Mouse (Mus musculus) hindbrain, postnatal 0 days (tissue): ENCODE measurements around the gene Megf11. TPM values are rescaled to one million over a fixed set of nuclear protein-coding genes. Genes with fewer than 3 reads are reported as not detected.

Experiments
- ATAC-seq: fragments of 200-750 bp; cut with Nextera tagmentation; 2 replicates; pipeline ENCODE4 v1.8.0; 2017; ENCODE audit warnings: mild to moderate bottlenecking, moderate TSS enrichment, moderate library complexity
- DNase-seq: peaks from one replicate; pipeline ENCODE4 v3.0.0-alpha.2; 2015; ENCODE audit warnings: low spot score
- H3K27ac ChIP-seq: fragments of 300-500 bp; sonication (generic); 2 replicates; pipeline ENCODE4 v1.5.1; 2014; ENCODE audit warnings: mild to moderate bottlenecking
- H3K27me3 ChIP-seq: fragments of 300-500 bp; sonication (generic); 2 replicates; pipeline ENCODE4 v1.6.1; 2014; ENCODE audit warnings: low read length, mixed read lengths; ENCODE audit not compliant: insufficient read depth
- H3K36me3 ChIP-seq: fragments of 300-500 bp; sonication (generic); 2 replicates; pipeline ENCODE4 v1.6.1; 2014; ENCODE audit warnings: low read length, mixed read lengths; ENCODE audit not compliant: insufficient read depth
- H3K4me1 ChIP-seq: fragments of 300-500 bp; sonication (generic); 2 replicates; pipeline ENCODE4 v1.6.1; 2014; ENCODE audit warnings: antibody characterized with exemption, low read length, mixed read lengths; ENCODE audit not compliant: insufficient read depth
- H3K4me2 ChIP-seq: fragments of 300-500 bp; sonication (generic); 2 replicates; pipeline ENCODE4 v1.6.1; 2014; ENCODE audit warnings: low read depth, mild to moderate bottlenecking, low read length, moderate library complexity, mixed read lengths
- H3K4me3 ChIP-seq: fragments of 300-500 bp; sonication (generic); 2 replicates; pipeline ENCODE4 v1.5.1; 2014; ENCODE audit warnings: low read length
- H3K9ac ChIP-seq: fragments of 300-500 bp; sonication (generic); replicated peaks from 2 replicates; pipeline ENCODE4 v1.6.1; 2014; ENCODE audit warnings: mild to moderate bottlenecking, low read length, moderate library complexity, mixed read lengths
- H3K9me3 ChIP-seq: fragments of 300-500 bp; sonication (generic); 2 replicates; pipeline ENCODE4 v1.6.1; 2016; ENCODE audit warnings: low read length, mixed read lengths
- CTCF ChIP-seq: IDR thresholded peaks from 2 replicates; pipeline ENCODE4 v1.5.1; 2016; ENCODE audit warnings: antibody characterized with exemption, control low read depth, low read depth
- WGBS: fragments of 180-500 bp; shearing (Covaris S2); extraction: QIAGEN DNeasy Blood & Tissue Kit; methylation state at CpG from one replicate; pipeline ENCODE4 v1.1.7; 2014; 5-methylcytosine and 5-hydroxymethylcytosine counted together
- polyA plus RNA-seq: library from polyadenylated mRNA; unstranded; fragments of >200 nt; fragmentation: Nextera tagmentation; extraction: Ambion mirVana; gene quantifications from 2 replicates; pipeline ENCODE4 v1.2.1, GENCODE M21; 2015
- total RNA-seq: library from RNA; depleted of rRNA; stranded (reverse); fragments of >200 nt; gene quantifications from 2 replicates; pipeline ENCODE4 v1.2.3, GENCODE M21; 2014

Gene Megf11
- total and polyA plus RNA-seq, 2 experiments from 2014 or later, result 16.1 to 38.2 TPM

- WGBS, result 66% methylated on average over 1 of the region's 1 CpGs
Measured at GRCm38 (mm10) chr9:64697006-64697405, 311.6 kb downstream of the Megf11 start.

GRCm38 (mm10) chr9:64697677-64698076, 312.3 kb downstream of the Megf11 start:
- H3K4me2 ChIP-seq, result no peak overlapping the region
- ATAC-seq, result no peak
- no peak for TF ChIP-seq CTCF
- H3K27me3 ChIP-seq, result no peaks in the 10 kb centered on the region
- 86% methylated on average over 5 of the region's 5 CpGs for WGBS
- H3K36me3 ChIP-seq, result peaks cover 11% of the 10 kb centered on the region
- H3K9me3 ChIP-seq, result no peaks in the 10 kb centered on the region
- H3K4me3 ChIP-seq, result no peak overlapping the region
- no peak overlapping the region for H3K27ac ChIP-seq
- DNase-seq, result no peak
- no peaks in the 10 kb centered on the region for H3K4me1 ChIP-seq
- no peak overlapping the region for H3K9ac ChIP-seq

More at GRCm38 (mm10) chr9:64697006-64697405, 311.6 kb downstream of the Megf11 start:
- Histone ChIP-seq H3K4me2 (no peak overlapping the region), H3K36me3 (peaks cover 11% of the 10 kb centered on the region), H3K27me3 (no peaks in the 10 kb centered on the region), H3K9ac (no peak overlapping the region), H3K27ac (no peak overlapping the region), H3K4me3 (no peak overlapping the region), H3K9me3 (no peaks in the 10 kb centered on the region), H3K4me1 (no peaks in the 10 kb centered on the region)
- ATAC-seq (no peak), DNase-seq (no peak)
- TF ChIP-seq CTCF, result no peak

- no peaks in the 10 kb centered on the region for H3K27me3 ChIP-seq
- H3K9me3 ChIP-seq, result no peaks in the 10 kb centered on the region
- H3K27ac ChIP-seq, result no peak overlapping the region
- no peak overlapping the region for H3K9ac ChIP-seq
- DNase-seq, result no peak
- ATAC-seq, result no peak
- no peak overlapping the region for H3K4me3 ChIP-seq
- H3K36me3 ChIP-seq, result peaks cover 17% of the 10 kb centered on the region
- no peak overlapping the region for H3K4me2 ChIP-seq
- 94% methylated on average over 1 of the region's 1 CpGs for WGBS
- no peak for TF ChIP-seq CTCF
- no peaks in the 10 kb centered on the region for H3K4me1 ChIP-seq
Measured at GRCm38 (mm10) chr9:64698586-64698985, 313.2 kb downstream of the Megf11 start.

GRCm38 (mm10) chr9:64700451-64701311, 315.3 kb downstream of the Megf11 start:
- WGBS, result 87% methylated on average over 4 of the region's 4 CpGs

GRCm38 (mm10) chr9:64701651-64702050, 316.2 kb downstream of the Megf11 start:
- no peak for TF ChIP-seq CTCF
- DNase-seq (no peak), ATAC-seq (no peak)
- Histone ChIP-seq H3K27me3 (no peaks in the 10 kb centered on the region), H3K9me3 (no peaks in the 10 kb centered on the region), H3K4me2 (no peak overlapping the region), H3K9ac (no peak overlapping the region), H3K36me3 (peaks cover 36% of the 10 kb centered on the region), H3K27ac (no peak overlapping the region), H3K4me1 (no peaks in the 10 kb centered on the region), H3K4me3 (no peak overlapping the region)
- 97% methylated on average over 1 of the region's 1 CpGs for WGBS

More at GRCm38 (mm10) chr9:64700451-64701311, 315.3 kb downstream of the Megf11 start:
- no peaks in the 10 kb centered on the region for H3K4me1 ChIP-seq
- H3K9ac ChIP-seq, result no peak overlapping the region
- TF ChIP-seq CTCF, result no peak
- H3K27ac ChIP-seq, result no peak overlapping the region
- peaks cover 34% of the 10 kb centered on the region for H3K36me3 ChIP-seq
- DNase-seq, result no peak
- no peak for ATAC-seq
- H3K9me3 ChIP-seq, result no peaks in the 10 kb centered on the region
- no peak overlapping the region for H3K4me2 ChIP-seq
- H3K4me3 ChIP-seq, result no peak overlapping the region
- no peaks in the 10 kb centered on the region for H3K27me3 ChIP-seq

GRCm38 (mm10) chr9:64702391-64702790, 317.0 kb downstream of the Megf11 start:
- H3K27me3 ChIP-seq, result no peaks in the 10 kb centered on the region
- DNase-seq (no peak), ATAC-seq (no peak)
- no peak overlapping the region for H3K4me2 ChIP-seq
- no peak overlapping the region for H3K27ac ChIP-seq
- H3K36me3 ChIP-seq, result peaks cover 40% of the 10 kb centered on the region
- no peak overlapping the region for H3K4me3 ChIP-seq
- no peak for TF ChIP-seq CTCF
- no peak overlapping the region for H3K9ac ChIP-seq
- H3K4me1 ChIP-seq, result no peaks in the 10 kb centered on the region
- no peaks in the 10 kb centered on the region for H3K9me3 ChIP-seq

GRCm38 (mm10) chr9:64702937-64703336, 317.5 kb downstream of the Megf11 start:
- no peak for TF ChIP-seq CTCF
- H3K4me3 ChIP-seq, result no peak overlapping the region
- H3K27me3 ChIP-seq, result no peaks in the 10 kb centered on the region
- no peak overlapping the region for H3K4me2 ChIP-seq
- WGBS, result 76% methylated on average over 2 of the region's 2 CpGs
- H3K4me1 ChIP-seq, result no peaks in the 10 kb centered on the region
- no peak overlapping the region for H3K27ac ChIP-seq
- H3K9me3 ChIP-seq, result no peaks in the 10 kb centered on the region
- no peak overlapping the region for H3K9ac ChIP-seq
- peaks cover 37% of the 10 kb centered on the region for H3K36me3 ChIP-seq
- no peak for ATAC-seq
- DNase-seq, result no peak
